In genomic region chr4:131805255-131805654, GRCm38 (mm10) we compare ENCODE assay signal across 32 mouse cellular contexts. TPM values are rescaled to one million over a fixed set of nuclear protein-coding genes. Genes with fewer than 3 reads are reported as not detected.
"Had no signal": no experiment of that assay in that cellular context is flagged by ENCODE, and none has a peak within 500 bp of the region (broad histone marks: within the 10 kb centered on the region; RNA-seq: fewer than 3 reads in every experiment).

No protein-coding gene starts in this region.

- H3K9ac ChIP-seq: limb, embryonic 12.5 days; limb, embryonic 13.5 days; limb, embryonic 15.5 days; liver, embryonic 12.5 days; liver, embryonic 13.5 days; liver, embryonic 14.5 days; liver, embryonic 15.5 days; liver, postnatal 0 days; lung, embryonic 14.5 days; lung, embryonic 15.5 days; midbrain, embryonic 12.5 days; midbrain, embryonic 13.5 days; midbrain, embryonic 15.5 days; neural tube, embryonic 12.5 days had no signal

- DNase-seq: left cerebral cortex, postnatal 4 days; liver; liver, embryonic 13.5 days; liver, postnatal 0 days; lung, adult 18-20 months; lung, adult 2 months; lung, embryonic 14.5 days; lung, postnatal 10 days; lung, postnatal 14 days; lung, postnatal 36 days; lung, postnatal 4 days; midbrain, embryonic 14.5 days had no signal

- H3K36me3 ChIP-seq: limb, embryonic 15.5 days; liver, embryonic 12.5 days; liver, embryonic 13.5 days; liver, embryonic 15.5 days; lung, embryonic 15.5 days; midbrain, embryonic 12.5 days; midbrain, embryonic 13.5 days; midbrain, embryonic 15.5 days; neural tube, embryonic 12.5 days had no signal

- H3K4me1 ChIP-seq: liver, embryonic 12.5 days; liver, embryonic 15.5 days; lung, embryonic 15.5 days; megakaryocyte, embryonic 14.5 days; midbrain, embryonic 12.5 days; midbrain, embryonic 13.5 days; midbrain, embryonic 15.5 days; neural tube, embryonic 12.5 days had no signal

- H3K27ac ChIP-seq: limb, embryonic 10.5 days; limb, embryonic 12.5 days; limb, embryonic 13.5 days; limb, embryonic 15.5 days; liver, embryonic 12.5 days; liver, embryonic 13.5 days; liver, embryonic 14.5 days; liver, embryonic 15.5 days; lung, embryonic 15.5 days; macrophage; midbrain, embryonic 12.5 days; midbrain, embryonic 13.5 days; midbrain, embryonic 15.5 days; neural tube, embryonic 12.5 days had no signal

- ATAC-seq: liver, postnatal 0 days; midbrain, embryonic 16.5 days had no signal

- H3K4me2 ChIP-seq: limb, embryonic 12.5 days; limb, embryonic 13.5 days; limb, embryonic 15.5 days; liver, embryonic 11.5 days; liver, embryonic 12.5 days; liver, embryonic 13.5 days; liver, embryonic 15.5 days; lung, embryonic 14.5 days; lung, embryonic 15.5 days; midbrain, embryonic 11.5 days; midbrain, embryonic 12.5 days; midbrain, embryonic 13.5 days; midbrain, embryonic 15.5 days; neural tube, embryonic 12.5 days had no signal

- H3K27me3 ChIP-seq: limb, embryonic 12.5 days; limb, embryonic 13.5 days; limb, embryonic 15.5 days; liver, embryonic 12.5 days; liver, embryonic 13.5 days; liver, embryonic 15.5 days; lung, embryonic 15.5 days; midbrain, embryonic 12.5 days; midbrain, embryonic 13.5 days; midbrain, embryonic 15.5 days; neural tube, embryonic 12.5 days had no signal

- H3K9me3 ChIP-seq: limb, embryonic 10.5 days; limb, embryonic 12.5 days; limb, embryonic 13.5 days; limb, embryonic 15.5 days; liver, embryonic 12.5 days; liver, embryonic 13.5 days; liver, embryonic 15.5 days; lung, embryonic 15.5 days; megakaryocyte, embryonic 14.5 days; midbrain, embryonic 12.5 days; midbrain, embryonic 13.5 days; midbrain, embryonic 15.5 days; neural tube, embryonic 12.5 days had no signal

- H3K4me3 ChIP-seq: limb, embryonic 10.5 days; limb, embryonic 12.5 days; limb, embryonic 13.5 days; limb, embryonic 15.5 days; liver, embryonic 12.5 days; liver, embryonic 13.5 days; liver, embryonic 15.5 days; lung, embryonic 15.5 days; megakaryocyte, embryonic 14.5 days; midbrain, embryonic 12.5 days; midbrain, embryonic 13.5 days; midbrain, embryonic 15.5 days; myocyte; neural tube, embryonic 12.5 days had no signal

RNA-seq across cellular contexts. Expression of gene Ptpru, which starts 32.8 kb away (rescaled TPM):
- total RNA-seq: megakaryocyte-erythroid progenitor cell, adult 5-6 weeks; monocyte, adult 5-6 weeks had no signal
